Mouse (Mus musculus) inflammation-experienced regulatory T-cells, adult 16 weeks (primary cell): ENCODE results near the gene Lhx5. TPM values are rescaled to one million over a fixed set of nuclear protein-coding genes. Genes with fewer than 3 reads are reported as not detected.

Experiments
- polyA plus RNA-seq: library from polyadenylated mRNA; unstranded; fragments of 100-300 nt; shearing (Covaris generic); gene quantifications from one replicate; pipeline ENCODE4 v1.2.1, GENCODE M21; 2017

Lhx5 gene
- polyA plus RNA-seq = not detected

GRCm38 (mm10) chr5:120431649-120432485 is at the start of gene Lhx5:
Lhx5 (plus strand) TSS chr5:120431699.

GRCm38 (mm10) chr5:120472770-120473169 is 41.3 kb downstream of the Lhx5 start, which contains the start of gene Sdsl:
Sdsl (minus strand) TSS chr5:120472810.

GRCm38 (mm10) chr5:120476296-120476695 is 44.8 kb downstream of the Lhx5 start, which contains the start of gene Sds:
Sds (plus strand) TSS chr5:120476526.

Other genes with a start within 250 kb of the Lhx5 start
- gene Sdsl, start 41.1 kb downstream of the Lhx5 start, polyA plus RNA-seq = 0.24 TPM
- gene Sds, start 44.8 kb downstream of the Lhx5 start, polyA plus RNA-seq = not detected
- gene Plbd2, start 71.9 kb downstream of the Lhx5 start, polyA plus RNA-seq = 6.5 TPM
- gene Slc8b1, start 79.5 kb downstream of the Lhx5 start, polyA plus RNA-seq = 19.1 TPM
- 29.6 TPM for gene Tpcn1, start 157.0 kb downstream of the Lhx5 start, polyA plus RNA-seq
- 1.2 TPM for gene Iqcd, start 157.3 kb downstream of the Lhx5 start, polyA plus RNA-seq
- 8.8 TPM for gene Rita1, start 180.9 kb downstream of the Lhx5 start, polyA plus RNA-seq
- gene Ddx54, start 181.0 kb downstream of the Lhx5 start, polyA plus RNA-seq = 97.1 TPM
- not detected for gene Cfap73, start 202.5 kb downstream of the Lhx5 start, polyA plus RNA-seq
- gene Rasal1, start 217.1 kb downstream of the Lhx5 start, polyA plus RNA-seq = 14.6 TPM